Mouse (Mus musculus) ES-E14 (cell line): ENCODE measurements at regions not wholly inside any gene's neighbourhood (a gene's known extent, or its start where the extent isn't known, plus 50 kb on each side); places are given as distances from the start of the nearest gene placed in this dataset.

Experiments
- CHD2 ChIP-seq: IDR thresholded peaks from 2 replicates; pipeline ENCODE4 v1.6.1; 2014; ENCODE audit warnings: mild to moderate bottlenecking, low read depth, low read length, inconsistent platforms
- HCFC1 ChIP-seq: IDR thresholded peaks from 2 replicates; pipeline ENCODE4 v1.6.1; 2012; ENCODE audit warnings: low read length, inconsistent platforms, borderline replicate concordance; ENCODE audit not compliant: insufficient read depth
- MAFK ChIP-seq: IDR thresholded peaks from 2 replicates; pipeline ENCODE4 v1.6.1; 2014; ENCODE audit warnings: mild to moderate bottlenecking, low read depth, low read length, inconsistent platforms; ENCODE audit not compliant: insufficient read depth
- ZC3H11A ChIP-seq: IDR thresholded peaks from 2 replicates; pipeline ENCODE4 v1.6.1; 2012; ENCODE audit warnings: low read depth, mild to moderate bottlenecking, inconsistent platforms, low read length, borderline replicate concordance
- ZNF384 ChIP-seq: IDR thresholded peaks from 2 replicates; pipeline ENCODE4 v1.6.1; 2012; ENCODE audit warnings: low read depth, low read length, inconsistent platforms

GRCm38 (mm10) chr13:63644308-63644707 lies 70.9 kb upstream of the Ptch1 start:
- TF ChIP-seq CHD2 (no peak), ZNF384 (no peak), MAFK (no peak), HCFC1 (no peak), ZC3H11A (no peak)
